Mouse (Mus musculus): ENCODE results near the gene Rps6kb2. TPM values are rescaled to one million over a fixed set of nuclear protein-coding genes. Genes with fewer than 3 reads are reported as not detected.

Rps6kb2 gene
- polyA plus RNA-seq, 1 experiment from 2014 or later, result 45.7 TPM

DNA sequence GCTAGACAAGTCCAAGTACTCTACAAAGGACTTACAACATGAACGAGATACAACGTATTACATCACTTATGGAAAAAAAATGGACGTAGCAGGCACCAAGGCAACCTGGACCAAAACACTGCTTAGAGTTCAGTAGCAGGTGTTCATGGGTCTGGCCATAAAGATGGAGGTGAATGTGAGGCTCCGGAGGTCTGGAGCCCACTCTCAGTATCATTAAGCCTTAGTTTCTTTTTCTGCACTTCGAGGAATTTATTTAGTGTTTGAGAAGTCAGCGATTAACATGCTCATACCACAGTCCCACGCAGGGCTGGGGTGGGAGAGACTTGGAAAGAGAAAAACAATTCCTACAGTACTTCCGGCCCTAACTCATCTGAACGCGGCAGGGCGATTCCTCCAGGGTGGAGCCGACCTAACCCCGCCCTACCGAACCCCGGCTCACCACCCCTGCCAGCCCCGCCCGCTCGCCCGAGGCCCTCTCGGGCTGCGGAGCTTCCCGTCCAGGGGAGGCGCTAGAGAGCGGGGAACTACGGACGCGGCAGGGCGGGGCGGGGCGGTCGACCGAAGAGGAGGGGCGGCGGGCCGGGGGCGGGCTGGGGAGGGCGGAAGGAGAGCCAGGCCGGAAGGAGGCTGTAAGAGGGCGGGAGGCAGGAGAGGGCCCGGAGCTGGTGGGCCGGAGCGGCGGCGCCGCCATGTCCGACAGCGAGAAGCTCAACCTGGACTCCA is 28.5 kb upstream of the Rps6kb2 start, which contains the start of gene Ppp1ca:
Gene Ppp1ca (plus strand): TSS at position 538 of the 723 bp plus-strand sequence.
- H3K27me3 ChIP-seq (ENCODE audit: control insufficient read depth, insufficient read depth, low read length), result no peaks in the 10 kb centered on the region
- peak within 1 kb of the TSS; percentile 96 for H3K4me3 ChIP-seq (ENCODE audit: low read depth, low read length)
- no peaks in the 10 kb centered on the region for H3K9me3 ChIP-seq (ENCODE audit: control insufficient read depth, low read length)
- H3K9ac ChIP-seq (ENCODE audit: low read depth, low read length), result peak within 1 kb of the TSS; percentile 98
- 8% methylated on average over 37 of the region's 47 CpGs for WGBS
- peaks cover 5% of the 10 kb centered on the region; the same call in 1 of the 2 replicates for H3K4me1 ChIP-seq (replicated peaks; ENCODE audit: control insufficient read depth, insufficient read depth, low read length)
- H3K36me3 ChIP-seq (ENCODE audit: control insufficient read depth, insufficient read depth, low read length), result peaks cover 11% of the 10 kb centered on the region
- ATAC-seq (ENCODE audit: low FRiP score) (peak; percentile 93), DNase-seq (ENCODE audit: low spot score) (peak; percentile 98)
- H3K4me2 ChIP-seq (replicated peaks; ENCODE audit: low read depth, low read length), result peak within 1 kb of the TSS; percentile 92
- H3K27ac ChIP-seq (ENCODE audit: low read depth, low read length), result peak within 1 kb of the TSS; percentile 84

DNA sequence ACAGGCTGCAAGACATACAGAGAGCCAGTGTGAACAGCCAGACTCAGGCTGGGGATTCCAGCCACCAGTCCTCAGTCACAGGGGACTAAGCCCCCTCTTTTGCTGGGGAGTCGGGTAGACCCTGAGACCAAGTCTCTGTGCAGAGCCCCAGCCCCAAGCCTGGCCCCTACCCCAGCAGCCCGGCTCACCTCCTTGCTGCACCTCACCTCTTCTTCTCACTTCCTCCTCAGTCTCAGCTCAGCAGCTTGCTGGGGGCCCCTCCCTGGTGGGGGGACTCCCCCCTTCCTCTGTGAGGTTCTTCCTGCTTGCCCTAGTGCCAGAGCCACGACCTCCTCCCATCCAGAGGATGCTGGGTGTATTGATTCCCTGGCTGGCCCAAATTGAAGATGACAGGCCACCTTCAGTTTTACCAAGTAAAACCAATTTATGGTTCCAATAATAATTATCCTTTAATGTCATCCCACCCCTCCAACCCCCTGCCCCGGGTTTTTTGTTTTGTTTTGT is 27.7 kb upstream of the Rps6kb2 start, which contains the start of gene Tbc1d10c:
Gene Tbc1d10c (minus strand): TSS at position 454 of the 504 bp plus-strand sequence.
- Histone ChIP-seq H3K4me3 (ENCODE audit: low read depth, low read length) (peak within 1 kb of the TSS; percentile 96), H3K4me2 (replicated peaks; ENCODE audit: low read depth, low read length) (peak within 1 kb of the TSS; percentile 92), H3K9me3 (ENCODE audit: control insufficient read depth, low read length) (no peaks in the 10 kb centered on the region), H3K36me3 (ENCODE audit: control insufficient read depth, insufficient read depth, low read length) (peaks cover 11% of the 10 kb centered on the region), H3K27me3 (ENCODE audit: control insufficient read depth, insufficient read depth, low read length) (no peaks in the 10 kb centered on the region), H3K9ac (ENCODE audit: low read depth, low read length) (peak within 1 kb of the TSS; percentile 98), H3K4me1 (replicated peaks; ENCODE audit: control insufficient read depth, insufficient read depth, low read length) (peaks cover 5% of the 10 kb centered on the region; the same call in 1 of the 2 replicates), H3K27ac (ENCODE audit: low read depth, low read length) (peak within 1 kb of the TSS; percentile 84)
- ATAC-seq (ENCODE audit: low FRiP score) (no peak), DNase-seq (ENCODE audit: low spot score) (no peak)
- 74% methylated on average over 4 of the region's 4 CpGs for WGBS

DNA sequence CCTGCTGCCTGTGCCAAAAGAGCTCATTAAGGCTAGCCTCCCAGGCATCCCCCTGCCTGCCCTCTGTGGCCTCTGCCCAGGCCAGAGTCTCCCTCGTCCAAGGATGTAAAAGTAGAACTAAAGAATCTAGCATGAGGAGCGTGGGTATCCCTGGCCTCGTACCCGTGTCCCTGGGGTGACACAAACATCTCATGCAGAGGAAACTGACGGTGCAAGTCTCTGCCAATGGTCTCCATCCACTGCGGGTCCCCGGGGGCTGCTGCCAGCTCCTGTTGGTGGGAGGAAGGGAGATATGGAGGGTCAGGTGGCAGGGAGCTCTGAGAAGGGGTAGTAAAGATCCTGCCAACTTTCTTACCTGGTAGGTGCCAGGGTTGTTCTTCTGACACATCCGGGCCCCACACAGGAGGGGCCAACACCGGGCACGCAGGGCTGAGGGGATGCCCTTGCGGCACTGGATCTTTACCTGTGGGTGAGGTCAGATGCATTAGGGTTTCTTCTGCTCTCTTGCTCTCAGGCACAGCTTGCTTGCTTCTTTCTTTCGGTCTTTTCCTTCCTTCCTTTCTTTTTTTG is 26.0 kb upstream of the Rps6kb2 start:
- peaks cover 2% of the 10 kb centered on the region; the same call in 1 of the 2 replicates for H3K36me3 ChIP-seq (ENCODE audit: control insufficient read depth, insufficient read depth, low read length)
- H3K27me3 ChIP-seq (ENCODE audit: control insufficient read depth, insufficient read depth, low read length), result no peaks in the 10 kb centered on the region
- 86% methylated on average over 12 of the region's 12 CpGs for WGBS
- ATAC-seq (ENCODE audit: low FRiP score), result no peak
- H3K4me1 ChIP-seq (replicated peaks; ENCODE audit: control insufficient read depth, insufficient read depth, low read length), result peaks cover 5% of the 10 kb centered on the region; the same call in 1 of the 2 replicates
- H3K4me2 ChIP-seq (replicated peaks; ENCODE audit: low read depth, low read length), result no peak overlapping the region
- DNase-seq (ENCODE audit: low spot score), result no peak
- no peak overlapping the region for H3K9ac ChIP-seq (ENCODE audit: low read depth, low read length)
- H3K9me3 ChIP-seq (ENCODE audit: control insufficient read depth, low read length), result no peaks in the 10 kb centered on the region
- no peak overlapping the region for H3K4me3 ChIP-seq (ENCODE audit: low read depth, low read length)
- no peak overlapping the region for H3K27ac ChIP-seq (ENCODE audit: low read depth, low read length)

DNA sequence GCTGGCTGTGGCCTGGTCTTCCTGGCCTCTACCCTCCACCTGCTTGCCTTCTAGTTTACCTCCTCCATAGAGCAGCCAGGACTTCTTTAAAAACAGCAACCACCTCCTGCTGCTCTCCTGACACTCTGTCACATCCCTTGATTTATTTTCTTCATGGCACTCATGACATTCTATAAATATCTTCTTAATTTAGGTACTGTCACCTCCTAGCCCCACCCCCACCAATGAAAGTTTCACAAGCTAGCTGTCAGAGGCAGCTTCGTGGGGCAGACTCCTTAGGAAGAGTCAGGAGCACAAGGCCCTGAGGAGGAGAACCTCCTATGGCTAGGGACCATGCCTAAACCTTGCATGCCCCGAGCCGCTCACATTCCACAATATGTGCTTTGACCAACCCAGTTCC is 24.1 kb upstream of the Rps6kb2 start:
- H3K27ac ChIP-seq (ENCODE audit: low read depth, low read length), result no peak overlapping the region
- no peak overlapping the region for H3K9ac ChIP-seq (ENCODE audit: low read depth, low read length)
- no peaks in the 10 kb centered on the region for H3K4me1 ChIP-seq (replicated peaks; ENCODE audit: control insufficient read depth, insufficient read depth, low read length)
- no peaks in the 10 kb centered on the region for H3K27me3 ChIP-seq (ENCODE audit: control insufficient read depth, insufficient read depth, low read length)
- no peak for ATAC-seq (ENCODE audit: low FRiP score)
- WGBS, result 80% methylated on average over 3 of the region's 3 CpGs
- no peak overlapping the region for H3K4me3 ChIP-seq (ENCODE audit: low read depth, low read length)
- no peak overlapping the region for H3K4me2 ChIP-seq (replicated peaks; ENCODE audit: low read depth, low read length)
- no peaks in the 10 kb centered on the region for H3K9me3 ChIP-seq (ENCODE audit: control insufficient read depth, low read length)
- no peaks in the 10 kb centered on the region for H3K36me3 ChIP-seq (ENCODE audit: control insufficient read depth, insufficient read depth, low read length)
- DNase-seq (ENCODE audit: low spot score), result no peak

DNA sequence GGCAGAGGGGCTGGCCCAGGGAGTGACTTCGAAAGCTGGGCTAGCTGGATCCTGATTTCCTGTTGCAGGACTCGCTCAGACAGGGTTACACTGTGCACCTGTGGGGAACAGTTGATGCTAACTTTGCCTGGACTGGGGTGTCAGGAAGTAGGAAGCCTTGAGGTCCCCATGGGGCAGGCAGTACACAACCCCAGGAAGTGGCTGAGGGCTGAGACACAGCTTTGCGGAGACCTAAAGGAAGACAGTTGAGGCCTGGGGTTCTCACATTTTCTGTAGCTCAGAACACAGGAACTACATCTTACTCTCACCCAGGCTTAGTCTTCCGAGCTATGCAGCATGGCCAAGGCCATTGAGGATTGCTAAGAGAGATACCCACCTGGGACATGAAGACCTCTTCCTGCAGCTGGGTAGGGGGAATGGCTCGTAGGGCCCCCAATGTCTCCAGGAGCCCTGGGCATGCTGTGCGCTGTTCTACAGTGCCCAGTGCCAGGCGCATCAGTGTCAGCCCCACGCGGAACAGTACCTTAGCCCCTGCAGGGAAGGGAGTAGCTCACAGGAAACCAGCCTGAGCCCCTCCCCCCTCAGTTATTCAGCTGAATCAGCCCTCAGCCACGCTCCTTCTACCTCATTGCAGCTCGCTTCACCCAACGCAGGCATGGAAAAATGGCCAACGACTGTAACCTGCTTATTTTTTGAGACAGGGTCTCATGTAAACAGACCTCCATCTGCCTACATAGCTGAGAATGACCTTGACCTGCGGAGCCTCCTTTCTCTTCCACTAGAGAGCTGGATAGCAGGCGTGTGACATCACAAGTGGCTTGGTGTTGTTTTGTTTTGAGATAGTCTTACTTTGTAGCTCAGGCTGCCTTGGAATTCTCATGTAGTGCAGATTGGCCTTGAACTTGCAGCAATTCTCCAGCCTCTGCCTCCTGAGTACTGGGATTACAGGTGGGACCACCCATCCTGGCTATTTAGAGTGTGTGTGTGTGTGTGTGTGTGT is 22.1 kb upstream of the Rps6kb2 start:
- no peaks in the 10 kb centered on the region for H3K36me3 ChIP-seq (ENCODE audit: control insufficient read depth, insufficient read depth, low read length)
- no peaks in the 10 kb centered on the region for H3K4me1 ChIP-seq (replicated peaks; ENCODE audit: control insufficient read depth, insufficient read depth, low read length)
- no peak for DNase-seq (ENCODE audit: low spot score)
- WGBS, result 59% methylated on average over 15 of the region's 15 CpGs
- H3K4me3 ChIP-seq (ENCODE audit: low read depth, low read length), result no peak overlapping the region
- H3K27me3 ChIP-seq (ENCODE audit: control insufficient read depth, insufficient read depth, low read length), result no peaks in the 10 kb centered on the region
- no peak for ATAC-seq (ENCODE audit: low FRiP score)
- no peak overlapping the region for H3K4me2 ChIP-seq (replicated peaks; ENCODE audit: low read depth, low read length)
- no peak overlapping the region for H3K27ac ChIP-seq (ENCODE audit: low read depth, low read length)
- no peaks in the 10 kb centered on the region for H3K9me3 ChIP-seq (ENCODE audit: control insufficient read depth, low read length)
- H3K9ac ChIP-seq (ENCODE audit: low read depth, low read length), result no peak overlapping the region

DNA sequence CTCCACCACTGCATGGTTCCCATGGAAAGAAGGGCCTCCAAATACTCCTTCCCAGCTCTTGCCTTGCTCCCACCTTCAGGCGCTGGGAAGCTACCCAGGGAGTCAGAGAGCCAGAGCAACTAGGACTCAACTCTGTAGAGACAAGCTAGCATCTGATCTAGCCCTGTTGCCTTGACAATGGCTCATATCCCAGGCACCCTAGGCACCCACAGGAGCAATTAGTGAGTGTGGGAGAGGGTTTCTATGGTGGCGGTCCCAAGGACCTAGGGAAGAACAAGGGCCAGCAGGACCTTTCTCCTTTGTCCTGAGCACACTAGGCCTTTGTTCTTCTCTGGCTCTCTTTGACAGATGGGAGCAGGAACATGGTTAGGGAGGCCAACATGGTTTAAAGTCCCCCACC is 20.5 kb upstream of the Rps6kb2 start:
- no peak overlapping the region for H3K9ac ChIP-seq (ENCODE audit: low read depth, low read length)
- H3K4me3 ChIP-seq (ENCODE audit: low read depth, low read length), result no peak overlapping the region
- H3K27ac ChIP-seq (ENCODE audit: low read depth, low read length), result no peak overlapping the region
- no peak for ATAC-seq (ENCODE audit: low FRiP score)
- no peak for DNase-seq (ENCODE audit: low spot score)
- no peaks in the 10 kb centered on the region for H3K36me3 ChIP-seq (ENCODE audit: control insufficient read depth, insufficient read depth, low read length)
- H3K27me3 ChIP-seq (ENCODE audit: control insufficient read depth, insufficient read depth, low read length), result no peaks in the 10 kb centered on the region
- H3K4me1 ChIP-seq (replicated peaks; ENCODE audit: control insufficient read depth, insufficient read depth, low read length), result no peaks in the 10 kb centered on the region
- no peak overlapping the region for H3K4me2 ChIP-seq (replicated peaks; ENCODE audit: low read depth, low read length)
- 67% methylated on average over 2 of the region's 2 CpGs for WGBS
- H3K9me3 ChIP-seq (ENCODE audit: control insufficient read depth, low read length), result no peaks in the 10 kb centered on the region

DNA sequence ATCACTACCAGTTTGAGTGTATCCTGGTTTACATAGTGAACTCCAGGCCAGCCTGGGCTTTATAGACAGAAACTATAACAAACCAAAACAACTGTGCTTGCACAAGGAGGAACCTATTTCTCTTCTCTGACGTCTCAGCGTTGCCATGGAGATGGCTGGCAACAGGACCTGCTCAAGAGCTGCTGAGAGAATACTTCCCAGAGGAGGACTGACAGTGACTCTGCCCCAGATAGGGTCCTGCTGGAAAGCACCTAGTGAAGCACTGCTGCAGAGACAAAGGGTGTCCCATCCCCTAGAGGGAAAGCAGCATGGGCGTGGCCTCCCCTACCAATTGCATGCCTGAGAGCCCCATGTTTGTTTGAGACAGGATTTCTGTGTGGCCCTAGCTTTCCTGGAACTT is 18.7 kb upstream of the Rps6kb2 start:
- no peak overlapping the region for H3K4me3 ChIP-seq (ENCODE audit: low read depth, low read length)
- no peaks in the 10 kb centered on the region for H3K9me3 ChIP-seq (ENCODE audit: control insufficient read depth, low read length)
- ATAC-seq (ENCODE audit: low FRiP score) (no peak), DNase-seq (ENCODE audit: low spot score) (peak; percentile 43)
- H3K36me3 ChIP-seq (ENCODE audit: control insufficient read depth, insufficient read depth, low read length), result no peaks in the 10 kb centered on the region
- H3K4me1 ChIP-seq (replicated peaks; ENCODE audit: control insufficient read depth, insufficient read depth, low read length), result no peaks in the 10 kb centered on the region
- no peak overlapping the region for H3K27ac ChIP-seq (ENCODE audit: low read depth, low read length)
- no peaks in the 10 kb centered on the region for H3K27me3 ChIP-seq (ENCODE audit: control insufficient read depth, insufficient read depth, low read length)
- no peak overlapping the region for H3K9ac ChIP-seq (ENCODE audit: low read depth, low read length)
- H3K4me2 ChIP-seq (replicated peaks; ENCODE audit: low read depth, low read length), result no peak overlapping the region
- WGBS, result 46% methylated on average over 3 of the region's 3 CpGs

DNA sequence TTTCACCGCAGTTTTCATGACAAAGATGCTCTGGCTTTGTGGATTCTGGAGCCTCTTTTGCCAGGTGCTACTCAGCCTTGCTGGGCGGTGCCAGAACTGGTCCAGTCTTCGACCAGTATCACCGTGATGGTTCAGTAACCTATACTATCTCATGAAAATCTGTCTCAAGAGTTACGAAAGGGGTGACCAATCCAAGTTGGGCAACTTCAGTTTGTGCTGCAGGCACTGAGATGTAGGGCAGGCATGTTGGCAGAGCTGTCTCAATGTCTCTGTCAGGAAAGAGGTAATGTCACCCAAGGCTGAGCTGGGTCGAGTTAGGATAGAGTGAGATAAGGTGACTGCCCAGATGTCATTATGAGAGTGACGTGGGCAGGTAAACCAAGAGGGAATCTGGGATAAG is 17.3 kb upstream of the Rps6kb2 start:
- H3K27ac ChIP-seq (ENCODE audit: low read depth, low read length), result no peak overlapping the region
- H3K27me3 ChIP-seq (ENCODE audit: control insufficient read depth, insufficient read depth, low read length), result no peaks in the 10 kb centered on the region
- ATAC-seq (ENCODE audit: low FRiP score), result no peak
- no peak overlapping the region for H3K4me3 ChIP-seq (ENCODE audit: low read depth, low read length)
- H3K9ac ChIP-seq (ENCODE audit: low read depth, low read length), result no peak overlapping the region
- H3K4me1 ChIP-seq (replicated peaks; ENCODE audit: control insufficient read depth, insufficient read depth, low read length), result no peaks in the 10 kb centered on the region
- 87% methylated on average over 7 of the region's 7 CpGs for WGBS
- no peak for DNase-seq (ENCODE audit: low spot score)
- no peak overlapping the region for H3K4me2 ChIP-seq (replicated peaks; ENCODE audit: low read depth, low read length)
- no peaks in the 10 kb centered on the region for H3K9me3 ChIP-seq (ENCODE audit: control insufficient read depth, low read length)
- no peaks in the 10 kb centered on the region for H3K36me3 ChIP-seq (ENCODE audit: control insufficient read depth, insufficient read depth, low read length)

Measured in hindbrain, embryonic 11.5 days (tissue).